Mouse (Mus musculus) v-Abl transformed pro-B cells (cell line): ENCODE data around the gene Irf3.

Experiments used
- in situ Hi-C, 2 experiments: fragments of 400-800 bp; cut with MboI; formaldehyde crosslinking; loops; one replicate each; pipeline ENCODE4 v1.15.1; 2025; ENCODE audit not compliant: unreplicated experiment in 2 of 2

The Irf3 gene

DNA sequence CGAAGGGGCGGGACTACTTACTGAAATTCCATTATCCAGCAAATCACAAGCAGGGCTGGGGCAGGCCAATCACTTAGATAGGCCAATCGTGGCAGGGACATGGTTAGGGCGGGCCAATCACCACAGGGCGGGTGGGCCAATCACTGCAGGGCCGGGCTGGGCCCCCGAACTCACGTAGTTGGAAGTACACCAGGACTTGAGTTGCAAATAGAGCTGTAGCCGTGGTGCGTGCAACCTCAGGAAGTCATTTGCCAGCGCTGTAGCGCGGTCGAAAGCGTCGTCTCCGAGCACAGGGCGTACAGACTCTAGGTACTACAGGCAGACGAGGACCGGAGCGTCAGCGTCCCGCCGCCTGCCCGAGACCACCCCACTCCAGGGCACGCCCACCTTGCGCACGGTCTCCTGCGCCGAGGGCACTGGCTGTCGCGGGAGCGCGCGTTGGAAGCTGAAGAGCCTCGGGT is 27.2 kb upstream of the Irf3 start:
- in situ Hi-C loops = loop anchor here in 1 of 2 experiments (25.0 kb wide), 1 partner anchor 708 kb away; the partner anchor contains the start of genes Acp4 and Gm15517

DNA sequence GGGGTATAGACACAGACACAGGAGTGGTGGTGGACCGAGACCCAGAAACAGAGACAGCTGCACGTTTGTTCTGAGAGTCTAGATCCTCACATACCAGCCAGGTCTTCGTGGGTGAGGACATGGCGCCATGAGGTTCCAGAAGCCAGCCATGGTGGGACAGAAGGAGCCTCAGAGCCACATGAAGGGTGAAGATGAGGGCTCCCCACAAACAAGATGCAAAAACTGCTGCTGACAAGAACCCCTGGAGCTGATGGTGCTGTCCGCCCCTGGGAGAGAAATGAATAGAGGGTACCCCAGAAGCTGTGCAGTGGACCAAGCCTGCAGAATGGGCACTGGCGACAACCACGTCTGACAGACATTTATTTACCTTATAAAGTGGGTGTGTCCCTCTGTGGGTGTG is 26.3 kb upstream of the Irf3 start:
- in situ Hi-C loops = loop anchor here in 1 of 2 experiments (25.0 kb wide), 1 partner anchor 709 kb away; the partner anchor contains the start of genes Acp4 and Gm15517

DNA sequence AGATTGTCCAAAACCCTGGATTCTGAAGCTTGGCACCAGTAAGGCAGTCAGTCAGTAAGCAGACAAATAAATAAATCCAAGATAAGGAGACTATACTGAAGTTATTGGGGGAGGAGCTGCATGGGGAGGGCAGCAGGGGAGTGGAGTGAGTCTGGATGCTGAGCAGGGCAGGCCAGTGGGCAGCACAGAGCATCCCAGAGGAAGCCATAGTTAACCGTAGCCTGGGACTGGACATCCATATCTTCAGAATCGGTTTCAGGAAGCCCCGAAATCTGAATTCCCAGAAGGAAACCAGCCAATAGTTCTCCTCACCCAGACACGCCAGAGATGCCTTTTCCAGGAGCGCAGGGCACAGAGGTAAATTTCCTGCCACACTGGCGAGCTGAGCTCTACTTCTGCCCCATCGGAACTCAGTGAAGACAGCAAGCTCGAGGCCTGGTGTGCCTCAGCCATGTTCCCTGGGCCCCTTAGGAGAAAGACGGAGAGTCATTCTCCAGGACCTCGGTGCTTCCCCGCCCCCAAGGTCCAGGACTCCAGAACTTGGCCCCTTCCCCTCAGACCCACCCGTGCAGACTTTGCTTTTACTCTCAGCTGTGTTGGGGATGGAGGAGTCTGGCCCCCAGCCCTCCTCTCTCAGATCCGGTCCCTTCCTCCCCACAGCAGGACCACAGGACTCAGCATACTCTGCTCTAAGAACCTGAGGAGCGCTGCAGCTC is 23.9 kb upstream of the Irf3 start:
- in situ Hi-C loops = loop anchor here in 1 of 2 experiments (25.0 kb wide), 1 partner anchor 711 kb away; the partner anchor contains the start of genes Acp4 and Gm15517

DNA sequence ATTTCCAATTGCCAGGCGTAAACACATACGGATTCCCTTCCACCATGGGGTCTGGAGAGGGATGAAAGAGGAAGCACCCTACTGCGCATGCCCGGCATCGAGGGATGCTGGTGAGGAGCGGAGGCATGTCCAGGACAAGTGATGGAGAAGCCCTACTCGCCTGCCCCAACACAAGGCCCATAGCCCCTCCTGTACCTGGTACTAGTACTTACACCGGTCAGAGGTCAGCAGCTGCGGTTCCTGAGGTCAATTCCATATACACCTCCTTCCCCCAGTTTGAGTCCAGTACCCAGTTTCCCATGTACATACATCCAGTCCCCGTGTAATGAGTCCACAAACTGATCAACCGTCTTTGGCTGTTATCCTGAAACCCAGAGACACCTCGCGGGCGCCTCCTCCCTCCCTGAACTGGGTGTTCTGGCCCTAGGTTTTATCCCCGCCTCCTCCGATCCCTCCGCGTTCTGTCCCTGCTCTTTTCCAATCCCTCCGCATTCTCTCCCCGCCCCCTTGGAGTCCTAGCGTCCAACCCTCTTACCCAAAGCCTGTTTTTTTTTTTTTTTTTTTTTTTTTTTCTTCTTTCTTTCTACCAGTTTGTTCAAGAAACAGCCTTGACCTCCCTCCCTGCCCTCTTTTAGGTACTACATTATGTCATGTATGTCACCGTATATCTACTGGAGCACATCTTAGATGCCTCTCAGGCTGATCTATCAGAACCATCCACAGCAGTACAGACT is 22.9 kb upstream of the Irf3 start, which contains the start of gene Cpt1c:
TSS of gene Cpt1c (minus strand) at position 469 of the 734 bp plus-strand sequence.
- in situ Hi-C loops = loop anchor here in 1 of 2 experiments (25.0 kb wide), 1 partner anchor 712 kb away; the partner anchor contains the start of genes Acp4 and Gm15517

DNA sequence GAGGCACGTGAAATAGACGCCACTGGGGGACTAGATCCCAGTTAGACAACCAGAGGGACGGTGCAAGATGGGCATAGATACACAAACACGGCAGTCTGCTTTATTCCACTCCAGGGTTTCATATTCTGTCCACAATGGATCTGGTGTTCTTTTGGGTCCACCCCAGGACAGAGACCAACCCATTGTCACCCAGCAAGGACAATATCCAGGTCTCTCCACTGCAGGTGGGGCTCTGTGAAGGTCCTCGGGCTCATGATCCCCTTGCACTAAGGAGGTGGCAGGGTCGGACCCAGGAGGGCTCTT is 22.4 kb upstream of the Irf3 start:
- in situ Hi-C loops = no loop called here

DNA sequence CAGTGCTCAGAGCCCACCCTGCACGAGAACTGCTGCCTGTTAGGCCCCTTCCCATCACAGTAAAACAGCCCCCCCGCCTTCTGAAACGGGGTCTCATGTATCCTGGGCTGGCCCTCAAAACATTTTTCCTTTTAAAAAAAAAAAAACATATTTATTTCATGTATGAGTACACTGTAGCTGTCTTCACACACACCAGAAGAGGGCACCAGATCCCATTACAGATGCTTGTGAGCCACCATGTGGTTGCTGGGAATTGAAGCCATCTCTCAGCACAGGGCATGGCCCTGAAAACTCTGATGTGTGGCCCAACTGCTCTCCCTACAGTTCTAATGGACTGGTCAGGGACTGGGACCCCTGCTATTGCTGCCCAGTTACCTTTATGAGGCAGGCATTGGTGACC is 19.1 kb upstream of the Irf3 start:
- in situ Hi-C loops = no loop called here

DNA sequence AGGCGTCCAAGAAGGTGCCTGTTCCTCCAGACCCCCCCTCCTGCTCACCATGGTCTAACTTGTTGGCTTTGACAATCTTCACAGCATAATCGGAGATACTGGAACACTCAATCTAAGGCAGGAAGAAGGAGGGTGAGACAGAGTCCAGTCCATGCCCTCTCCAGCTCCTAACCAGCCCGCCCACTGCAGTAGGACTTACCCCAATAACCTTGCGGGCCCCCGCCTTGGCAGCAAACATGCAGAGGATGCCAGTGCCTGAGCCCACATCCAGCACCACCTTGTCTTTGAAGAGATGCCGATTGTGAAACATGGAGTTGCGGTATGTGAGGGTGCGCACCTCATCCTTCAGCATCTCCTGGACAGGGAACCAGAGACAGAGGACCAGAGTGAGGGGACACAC is 15.9 kb upstream of the Irf3 start:
- in situ Hi-C loops = loop anchor here in 1 of 2 experiments (5.0 to 10.0 kb wide), 3 partner anchors 53 to 173 kb away; partner anchors contain the start of genes Aldh16a1 and Pih1d1

DNA sequence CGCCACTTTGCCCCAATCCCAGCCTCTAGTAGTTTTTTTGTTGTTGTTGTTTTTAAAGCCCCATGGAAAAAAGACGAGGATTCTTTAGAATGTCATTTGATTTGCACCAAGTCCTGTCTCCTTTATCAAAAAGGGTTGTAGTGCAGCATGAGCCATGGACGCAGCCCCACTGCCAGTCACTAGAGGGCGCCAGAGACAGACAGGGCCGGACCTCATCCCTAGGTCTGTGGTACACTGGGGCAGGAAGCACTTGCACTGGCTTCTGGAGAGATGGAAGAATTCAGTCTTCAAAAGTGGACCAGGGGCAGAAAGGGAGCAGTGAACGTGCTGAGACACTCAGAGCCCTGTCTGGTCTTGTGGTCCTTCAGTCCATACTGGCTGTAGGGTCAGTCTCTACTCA is 14.4 kb upstream of the Irf3 start:
- in situ Hi-C loops = loop anchor here in 1 of 2 experiments (5.0 to 10.0 kb wide), 3 partner anchors 52 to 172 kb away; partner anchors contain the start of genes Aldh16a1 and Pih1d1

DNA sequence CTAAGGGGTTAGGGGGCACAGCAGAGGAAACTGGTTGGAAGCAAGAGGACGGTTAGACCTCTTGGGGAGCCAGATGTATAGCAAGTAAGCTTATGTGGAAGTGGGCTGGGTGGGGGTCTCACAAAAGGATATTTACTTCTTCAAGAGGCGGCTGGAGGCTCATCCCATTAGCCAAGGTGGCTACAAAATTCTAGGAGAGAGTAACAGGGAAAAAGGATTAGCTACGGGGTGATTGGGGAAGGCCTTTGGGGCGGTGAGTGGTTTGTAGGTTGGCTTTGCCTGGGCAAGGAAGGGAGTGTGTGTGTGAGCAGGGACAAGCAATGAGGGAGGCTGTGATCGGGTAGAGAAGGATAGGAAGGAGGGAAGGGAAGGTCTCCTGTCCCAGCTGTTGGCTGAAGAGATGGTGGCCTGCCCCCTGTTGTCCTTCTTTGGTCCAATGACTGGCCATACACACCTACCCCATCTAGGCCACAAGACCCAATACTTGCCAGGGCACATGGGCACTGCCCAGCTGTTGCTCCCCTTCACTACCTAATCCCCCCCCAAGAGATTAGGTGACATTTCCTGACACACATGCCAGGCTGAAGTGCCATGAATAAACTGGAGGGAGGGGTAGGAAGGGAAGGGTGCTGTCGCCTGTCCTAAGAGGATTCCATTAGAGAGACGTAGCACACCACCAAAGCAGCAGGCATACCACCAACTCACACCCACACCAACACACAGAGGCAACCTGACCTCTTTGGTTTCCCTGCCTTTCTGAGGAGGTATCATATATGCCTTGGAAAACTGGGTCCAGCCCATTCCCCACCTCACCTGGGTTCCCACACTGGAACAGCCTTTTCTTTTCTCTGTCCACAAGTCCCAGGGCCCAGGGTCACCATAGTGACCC is 13.3 kb upstream of the Irf3 start:
- in situ Hi-C loops = loop anchor here in 1 of 2 experiments (5.0 to 10.0 kb wide), 3 partner anchors 51 to 171 kb away; partner anchors contain the start of genes Aldh16a1 and Pih1d1

DNA sequence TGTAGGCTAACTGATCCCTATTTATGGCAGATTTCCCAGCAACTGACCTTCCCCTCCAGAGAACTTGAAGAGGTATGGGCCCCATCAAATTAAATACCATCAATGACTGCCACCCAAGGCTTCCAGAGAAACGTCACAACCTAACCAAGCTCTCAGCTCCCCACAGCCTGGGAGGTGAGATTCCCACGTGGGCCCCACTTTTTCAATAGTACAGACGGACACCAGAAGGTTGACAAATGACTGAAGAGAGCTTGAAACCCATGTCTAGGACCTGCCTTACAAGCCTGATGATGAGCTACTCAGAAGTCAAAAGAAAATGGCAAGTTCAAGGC is 12.6 kb upstream of the Irf3 start:
- in situ Hi-C loops = loop anchor here (5.0 to 10.0 kb wide), 5 partner anchors 50 to 170 kb away; partner anchors contain the start of genes Aldh16a1 (in 1 of the 2), Pih1d1 (in 1 of the 2) and Rpl13a (in 1 of the 2)

DNA sequence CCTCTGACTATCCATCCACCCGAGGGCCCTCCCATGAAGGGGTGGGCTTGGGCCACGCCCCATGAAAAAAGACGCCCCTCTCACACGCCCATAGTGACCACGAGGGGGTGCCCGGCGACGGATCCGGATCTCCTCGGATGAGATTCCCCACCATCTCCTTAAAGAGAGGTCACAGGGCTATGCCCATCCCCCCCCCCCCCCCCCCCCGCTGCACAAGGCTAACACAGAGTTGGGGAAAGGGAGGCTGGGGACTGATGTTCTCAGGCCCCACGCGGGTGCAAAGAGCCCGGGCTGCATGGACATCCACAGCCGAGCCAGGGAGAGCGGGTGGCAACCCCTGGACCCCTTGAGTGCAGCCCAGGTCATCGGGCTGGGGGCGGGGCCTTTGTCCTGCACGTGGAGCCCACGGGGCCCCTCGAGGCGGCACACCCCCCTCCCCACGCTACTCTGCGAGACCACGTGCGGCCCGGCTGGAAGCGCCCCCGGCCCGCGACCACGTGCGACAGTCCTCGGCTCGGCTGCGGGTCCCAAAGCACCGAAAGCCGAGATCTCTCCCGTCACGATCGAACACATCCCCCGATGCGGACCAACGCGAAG is 11.8 kb upstream of the Irf3 start:
- in situ Hi-C loops = loop anchor here (5.0 to 10.0 kb wide), 4 partner anchors 49 to 169 kb away; partner anchors contain the start of genes Aldh16a1 (in 1 of the 2), Pih1d1 (in 1 of the 2) and Rpl13a (in 1 of the 2)

DNA sequence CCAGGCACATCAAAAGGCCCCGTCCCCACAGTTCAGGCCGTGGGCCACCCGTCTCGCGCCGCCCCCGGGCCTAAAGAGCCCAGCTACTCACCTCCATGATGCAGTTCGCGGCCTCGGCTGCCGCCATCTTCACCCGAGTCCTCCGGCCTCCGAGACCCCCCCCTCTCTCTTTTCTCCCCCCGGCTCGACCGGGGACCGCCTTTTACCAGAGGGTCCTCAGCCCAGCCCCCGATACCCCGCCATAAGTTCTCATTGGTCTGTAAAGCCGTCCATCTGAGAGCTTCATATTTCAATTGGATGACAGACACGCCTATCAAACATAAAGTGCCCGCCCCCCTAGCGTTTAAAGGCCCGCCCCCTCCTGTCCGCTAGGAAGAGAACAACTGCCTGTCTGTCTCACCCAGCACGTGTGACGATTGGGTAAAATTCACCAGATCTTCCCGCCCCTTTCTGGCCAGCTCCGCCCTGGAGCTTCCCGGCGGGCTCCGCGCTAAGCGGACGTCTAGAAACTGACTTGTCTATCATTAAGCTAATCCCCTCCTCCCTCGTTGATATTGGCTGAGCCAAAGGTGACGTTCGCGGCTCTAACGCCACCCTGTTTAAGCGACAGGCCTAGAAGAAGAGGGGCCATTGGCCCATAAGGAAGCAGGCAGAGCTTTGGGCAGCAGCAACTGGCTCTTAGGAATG is 11.1 kb upstream of the Irf3 start, which contains the start of gene Prmt1:
TSS of gene Prmt1 (minus strand) at position 377 of the 687 bp plus-strand sequence.
- in situ Hi-C loops = loop anchor here (5.0 to 10.0 kb wide), 4 partner anchors 48 to 168 kb away; partner anchors contain the start of genes Aldh16a1 (in 1 of the 2), Pih1d1 (in 1 of the 2) and Rpl13a (in 1 of the 2)

DNA sequence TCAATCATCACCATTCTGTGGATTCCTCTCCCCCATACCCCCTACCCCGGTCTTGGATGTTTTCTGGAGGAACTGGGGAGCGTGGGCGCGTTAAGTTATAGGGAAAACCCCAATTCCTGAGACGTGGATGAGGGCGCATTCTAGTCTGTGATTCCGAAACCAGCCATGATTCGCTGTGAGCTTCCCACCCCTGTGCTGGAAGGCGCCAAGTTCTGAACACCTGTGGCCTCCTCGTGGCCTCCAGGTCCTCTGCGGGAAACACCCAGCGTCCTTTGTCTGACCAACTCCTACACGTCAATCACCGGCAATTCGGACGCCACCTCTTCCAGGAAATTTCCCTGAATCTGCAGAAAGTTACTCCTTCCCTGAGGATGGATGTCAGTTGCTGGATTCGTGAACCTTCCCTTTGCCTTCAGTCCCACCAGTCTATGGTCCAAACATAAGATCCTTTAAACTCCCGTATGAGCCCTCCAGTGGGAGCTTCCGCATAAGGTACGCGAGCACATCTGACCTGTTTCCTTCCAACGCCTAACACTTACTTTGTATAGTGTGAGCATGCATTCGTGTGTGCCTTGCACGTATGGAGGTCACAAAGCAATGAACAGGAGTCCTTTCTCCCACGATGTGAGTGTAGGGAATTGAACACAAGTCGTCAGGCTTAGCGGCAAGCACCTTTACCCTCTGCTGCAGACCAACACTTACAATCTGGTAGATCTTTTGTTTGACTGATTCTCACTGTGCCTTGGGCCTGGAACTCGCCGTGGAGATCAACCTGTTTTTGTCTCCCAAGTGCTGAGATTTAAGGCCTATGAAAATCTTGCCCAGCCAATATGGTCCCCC is 10.3 kb upstream of the Irf3 start:
- in situ Hi-C loops = loop anchor here (5.0 to 10.0 kb wide), 4 partner anchors 48 to 168 kb away; partner anchors contain the start of genes Aldh16a1 (in 1 of the 2), Pih1d1 (in 1 of the 2) and Rpl13a (in 1 of the 2)

DNA sequence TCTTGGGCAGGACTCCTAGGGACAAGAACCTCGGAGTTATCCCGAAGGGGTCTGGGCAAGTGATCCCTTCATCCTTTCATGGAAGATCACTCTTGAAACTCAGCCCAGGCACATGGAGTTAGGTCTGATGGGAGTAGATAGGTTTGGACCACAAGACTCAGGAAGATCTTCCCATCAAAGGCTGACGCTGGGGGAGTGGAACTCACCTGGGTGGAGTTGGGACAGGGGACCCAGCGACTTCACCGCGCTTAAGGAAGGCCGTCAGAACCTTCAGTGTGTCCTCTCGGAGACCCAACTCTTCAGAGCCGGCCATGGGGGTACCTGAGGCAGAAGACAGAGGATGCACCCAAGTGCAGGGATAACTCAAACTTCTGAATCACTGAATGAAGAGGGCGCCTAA is 776 bp upstream of the Irf3 start:
- in situ Hi-C loops = no loop called here

DNA sequence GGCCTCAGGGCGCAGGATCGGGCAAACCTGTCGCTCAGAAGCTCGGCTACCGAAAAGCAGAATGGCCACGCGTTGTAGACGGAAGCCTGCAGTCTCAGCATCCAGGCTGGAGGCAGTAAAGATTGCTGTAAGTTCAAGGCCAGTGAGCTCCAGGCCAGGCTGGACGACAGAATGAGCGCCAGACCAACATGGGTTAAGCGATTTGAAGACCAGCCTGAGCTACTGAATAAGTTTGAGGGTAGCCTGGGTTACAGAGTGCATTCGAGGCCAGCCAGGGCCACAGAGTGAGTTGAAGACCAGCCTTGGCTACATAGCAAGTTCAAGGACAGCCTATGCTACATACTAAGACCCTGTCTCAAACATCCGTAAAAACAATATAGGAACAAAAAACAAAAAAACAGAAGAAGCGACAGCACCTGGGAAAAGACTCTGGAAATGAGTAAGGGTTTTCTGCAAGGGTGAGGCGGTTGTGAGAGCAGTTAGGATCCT is 536 bp downstream of the Irf3 start:
- in situ Hi-C loops = no loop called here

DNA sequence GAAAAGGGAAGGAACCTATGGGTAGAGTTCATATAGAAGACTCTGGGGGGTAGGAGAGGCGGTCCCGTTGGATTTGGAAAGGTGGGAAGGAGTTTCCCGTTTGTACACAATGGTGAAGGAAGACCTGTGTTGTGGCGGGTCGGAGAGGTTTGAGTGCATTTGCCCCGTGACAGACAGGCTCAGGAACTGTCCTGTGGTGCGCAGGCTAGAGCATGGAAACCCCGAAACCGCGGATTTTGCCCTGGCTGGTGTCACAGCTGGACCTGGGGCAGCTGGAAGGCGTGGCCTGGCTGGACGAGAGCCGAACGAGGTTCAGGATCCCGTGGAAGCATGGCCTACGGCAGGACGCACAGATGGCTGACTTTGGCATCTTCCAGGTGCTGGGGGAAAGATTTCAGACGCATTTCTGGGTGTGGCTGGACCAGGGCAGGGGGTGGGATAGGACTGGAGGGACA is 1.1 kb downstream of the Irf3 start, which contains the start of gene Bcl2l12:
TSS of gene Bcl2l12 (minus strand) at position 212 of the 455 bp plus-strand sequence.
- in situ Hi-C loops = no loop called here

DNA sequence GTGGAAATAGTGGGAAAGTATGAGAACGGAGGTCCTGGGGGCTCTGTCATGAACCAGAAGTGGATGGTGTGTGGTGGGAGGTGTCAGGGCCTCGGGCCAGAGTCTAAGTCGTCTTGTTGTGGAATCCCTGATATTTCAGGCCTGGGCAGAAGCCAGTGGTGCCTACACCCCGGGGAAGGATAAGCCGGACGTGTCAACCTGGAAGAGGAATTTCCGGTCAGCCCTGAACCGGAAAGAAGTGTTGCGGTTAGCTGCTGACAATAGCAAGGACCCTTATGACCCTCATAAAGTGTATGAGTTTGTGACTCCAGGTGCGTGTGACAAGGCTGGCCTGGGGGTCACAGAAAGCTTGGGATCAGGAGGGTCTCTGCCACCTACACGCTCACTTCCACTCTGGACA is 2.3 kb downstream of the Irf3 start:
- in situ Hi-C loops = loop anchor here (25.0 kb wide), 2 partner anchors 713 to 913 kb away; partner anchors contain the start of genes Ccdc114 (in 1 of the 2), Dbp (in 1 of the 2), Emp3 (in 1 of the 2) and Fam83e (in 1 of the 2)
